Mouse (Mus musculus) erythroblast, adult 5-6 weeks (primary cell): Measurements from ENCODE around the gene Fdps. TPM values are rescaled to one million over a fixed set of nuclear protein-coding genes. Genes with fewer than 3 reads are reported as not detected.
A peak's percentile ranks its signal among the peaks of the same experiment; 100 is the strongest.

Experiments used
- ATAC-seq: replicated peaks from 2 replicates; pipeline ENCODE4 v1.8.0; 2016; ENCODE audit warnings: moderate number of reproducible peaks, mild to moderate bottlenecking, moderate TSS enrichment, inconsistent platforms; ENCODE audit not compliant: poor library complexity, low FRiP score, severe bottlenecking
- total RNA-seq, 2 experiments: library from RNA; stranded (forward) in 1 of 2; stranded (reverse) in 1 of 2; fragments of 150-400 nt in 1 of 2; fragments of 200-764, 138-1000 nt in 1 of 2; gene quantifications; 2 replicates each; pipeline versions ENCODE4 v1.2.3 to v1.2.4; 2015 to 2017; ENCODE audit warnings: low replicate concordance in 2 of 2

Fdps gene
- total RNA-seq, 2 experiments from 2014 or later, result 33.6 to 47.8 TPM

GRCm38 (mm10) chr3:89061696-89062095 lies 40.1 kb downstream of the Fdps start:
- no peak for ATAC-seq

GRCm38 (mm10) chr3:89058783-89059182 lies 43.0 kb downstream of the Fdps start:
- ATAC-seq, result peak; percentile 69

GRCm38 (mm10) chr3:89058361-89058760 lies 43.4 kb downstream of the Fdps start:
- ATAC-seq, result no peak

Other genes with a start within 250 kb of the Fdps start
- 2.3 and 3.7 TPM in 2 replicates for gene Msto1, start 188.0 kb downstream of the Fdps start, total RNA-seq (2015; ENCODE audit: low replicate concordance)
- gene Msto1, start 188.0 kb downstream of the Fdps start, total RNA-seq (2017; ENCODE audit: low replicate concordance), result 2.5 and 5.2 TPM in 2 replicates
- gene Ash1l, start 151.3 kb downstream of the Fdps start, total RNA-seq (2015; ENCODE audit: low replicate concordance), result 21.1 and 22.5 TPM in 2 replicates
- gene Ash1l, start 151.3 kb downstream of the Fdps start, total RNA-seq (2017; ENCODE audit: low replicate concordance), result 18.2 and 25.5 TPM in 2 replicates
- gene Dap3, start 150.8 kb downstream of the Fdps start, total RNA-seq (2015; ENCODE audit: low replicate concordance), result 40.2 and 46.2 TPM in 2 replicates
- 27.0 and 28.7 TPM in 2 replicates for gene Dap3, start 150.8 kb downstream of the Fdps start, total RNA-seq (2017; ENCODE audit: low replicate concordance)
- 0.38 and 2.5 TPM in 2 replicates for gene Rusc1, start 8.6 kb downstream of the Fdps start, total RNA-seq (2015; ENCODE audit: low replicate concordance)
- 1.6 and 5.6 TPM in 2 replicates for gene Rusc1, start 8.6 kb downstream of the Fdps start, total RNA-seq (2017; ENCODE audit: low replicate concordance)
- not detected in 2 replicates for gene Gm43738, start 860 bp downstream of the Fdps start, total RNA-seq (2015; ENCODE audit: low replicate concordance)
- gene Gm43738, start 860 bp downstream of the Fdps start, total RNA-seq (2017; ENCODE audit: low replicate concordance), result not detected in 2 replicates
- 22.5 and 23.4 TPM in 2 replicates for gene Pklr, start 34.2 kb upstream of the Fdps start, total RNA-seq (2015; ENCODE audit: low replicate concordance)
- 5.6 and 5.7 TPM in 2 replicates for gene Pklr, start 34.2 kb upstream of the Fdps start, total RNA-seq (2017; ENCODE audit: low replicate concordance)
- gene Hcn3, start 58.2 kb upstream of the Fdps start, total RNA-seq (2015; ENCODE audit: low replicate concordance), result not detected in 2 replicates
- gene Hcn3, start 58.2 kb upstream of the Fdps start, total RNA-seq (2017; ENCODE audit: low replicate concordance), result 1.3 TPM in 1 of 2 replicates, not detected in the other
- gene Clk2, start 62.8 kb upstream of the Fdps start, total RNA-seq (2015; ENCODE audit: low replicate concordance), result 16.3 and 37.9 TPM in 2 replicates
- gene Clk2, start 62.8 kb upstream of the Fdps start, total RNA-seq (2017; ENCODE audit: low replicate concordance), result 24.4 and 47.4 TPM in 2 replicates
- gene Scamp3, start 75.5 kb upstream of the Fdps start, total RNA-seq (2015; ENCODE audit: low replicate concordance), result 20.3 and 24.0 TPM in 2 replicates
- gene Scamp3, start 75.5 kb upstream of the Fdps start, total RNA-seq (2017; ENCODE audit: low replicate concordance), result 3.5 and 5.8 TPM in 2 replicates
- gene Fam189b, start 81.2 kb upstream of the Fdps start, total RNA-seq (2015; ENCODE audit: low replicate concordance), result 3.3 and 18.6 TPM in 2 replicates
- gene Fam189b, start 81.2 kb upstream of the Fdps start, total RNA-seq (2017; ENCODE audit: low replicate concordance), result 1.8 TPM in 1 of 2 replicates, not detected in the other
- 11.1 and 18.8 TPM in 2 replicates for gene Gba, start 101.0 kb upstream of the Fdps start, total RNA-seq (2015; ENCODE audit: low replicate concordance)
- 12.9 and 13.2 TPM in 2 replicates for gene Gba, start 101.0 kb upstream of the Fdps start, total RNA-seq (2017; ENCODE audit: low replicate concordance)
- gene Thbs3, start 113.2 kb upstream of the Fdps start, total RNA-seq (2015; ENCODE audit: low replicate concordance), result not detected in 2 replicates
- gene Thbs3, start 113.2 kb upstream of the Fdps start, total RNA-seq (2017; ENCODE audit: low replicate concordance), result 1.7 TPM in 1 of 2 replicates, not detected in the other
- 4.0 and 13.4 TPM in 2 replicates for gene Mtx1, start 125.1 kb upstream of the Fdps start, total RNA-seq (2015; ENCODE audit: low replicate concordance)
- gene Mtx1, start 125.1 kb upstream of the Fdps start, total RNA-seq (2017; ENCODE audit: low replicate concordance), result 8.6 and 13.4 TPM in 2 replicates
- not detected in 2 replicates for gene Muc1, start 127.1 kb upstream of the Fdps start, total RNA-seq (2015; ENCODE audit: low replicate concordance)
- gene Muc1, start 127.1 kb upstream of the Fdps start, total RNA-seq (2017; ENCODE audit: low replicate concordance), result not detected in 2 replicates
- 47.0 and 49.8 TPM in 2 replicates for gene Krtcap2, start 144.0 kb upstream of the Fdps start, total RNA-seq (2015; ENCODE audit: low replicate concordance)
- 17.8 and 31.8 TPM in 2 replicates for gene Krtcap2, start 144.0 kb upstream of the Fdps start, total RNA-seq (2017; ENCODE audit: low replicate concordance)
- gene Trim46, start 144.3 kb upstream of the Fdps start, total RNA-seq (2015; ENCODE audit: low replicate concordance), result not detected in 2 replicates
- not detected in 2 replicates for gene Trim46, start 144.3 kb upstream of the Fdps start, total RNA-seq (2017; ENCODE audit: low replicate concordance)
- gene Dpm3, start 157.4 kb upstream of the Fdps start, total RNA-seq (2015; ENCODE audit: low replicate concordance), result 16.1 and 42.3 TPM in 2 replicates
- gene Dpm3, start 157.4 kb upstream of the Fdps start, total RNA-seq (2017; ENCODE audit: low replicate concordance), result 4.3 TPM in 1 of 2 replicates, not detected in the other
- 8.8 and 12.9 TPM in 2 replicates for gene Slc50a1, start 168.6 kb upstream of the Fdps start, total RNA-seq (2015; ENCODE audit: low replicate concordance)
- gene Slc50a1, start 168.6 kb upstream of the Fdps start, total RNA-seq (2017; ENCODE audit: low replicate concordance), result 10.9 and 11.5 TPM in 2 replicates
- not detected in 2 replicates for gene Efna1, start 179.2 kb upstream of the Fdps start, total RNA-seq (2015; ENCODE audit: low replicate concordance)
- not detected in 2 replicates for gene Efna1, start 179.2 kb upstream of the Fdps start, total RNA-seq (2017; ENCODE audit: low replicate concordance)
- gene Efna3, start 221.0 kb upstream of the Fdps start, total RNA-seq (2015; ENCODE audit: low replicate concordance), result not detected in 2 replicates
- gene Efna3, start 221.0 kb upstream of the Fdps start, total RNA-seq (2017; ENCODE audit: low replicate concordance), result not detected in 2 replicates
- gene Efna4, start 236.1 kb upstream of the Fdps start, total RNA-seq (2015; ENCODE audit: low replicate concordance), result not detected in 2 replicates
- not detected in 2 replicates for gene Efna4, start 236.1 kb upstream of the Fdps start, total RNA-seq (2017; ENCODE audit: low replicate concordance)
- gene Adam15, start 248.0 kb upstream of the Fdps start, total RNA-seq (2015; ENCODE audit: low replicate concordance), result 25.3 and 34.2 TPM in 2 replicates
- 5.0 and 14.1 TPM in 2 replicates for gene Adam15, start 248.0 kb upstream of the Fdps start, total RNA-seq (2017; ENCODE audit: low replicate concordance)